Mouse (Mus musculus) gastrocnemius, adult 18-20 months (tissue): ENCODE measurements around the gene Ephx4. TPM values are rescaled to one million over a fixed set of nuclear protein-coding genes. Genes with fewer than 3 reads are reported as not detected.
A peak's percentile ranks its signal among the peaks of the same experiment; 100 is the strongest.
"Not testable (repeated sequence)": the region's sequence is repeated elsewhere in the genome, so short reads cannot be mapped to it uniquely, and the experiment has no call there.

Experiments used
- DNase-seq: peaks from one replicate; pipeline ENCODE4 v3.0.0; 2021; ENCODE audit warnings: low spot score
- long read RNA-seq, 2 experiments: library from polyadenylated mRNA; stranded (forward); transcript quantifications; one replicate each; pipeline ENCODE4 v2.0.0; 2021
- total RNA-seq, 2 experiments: library from RNA; stranded (reverse); gene quantifications; 2 replicates each; pipeline ENCODE4 v1.2.3; 2021

The Ephx4 gene
- under 1 TPM; 0.24 to 0.89 TPM for total RNA-seq
- long read RNA-seq, experiment 1: 0 reads
- long read RNA-seq, experiment 2: 0 reads

GRCm38 (mm10) chr5:107402436-107402835, at the start of gene Ephx4:
TSS of gene Ephx4 (plus strand) at chr5:107402736.
- no peak for DNase-seq

DNA sequence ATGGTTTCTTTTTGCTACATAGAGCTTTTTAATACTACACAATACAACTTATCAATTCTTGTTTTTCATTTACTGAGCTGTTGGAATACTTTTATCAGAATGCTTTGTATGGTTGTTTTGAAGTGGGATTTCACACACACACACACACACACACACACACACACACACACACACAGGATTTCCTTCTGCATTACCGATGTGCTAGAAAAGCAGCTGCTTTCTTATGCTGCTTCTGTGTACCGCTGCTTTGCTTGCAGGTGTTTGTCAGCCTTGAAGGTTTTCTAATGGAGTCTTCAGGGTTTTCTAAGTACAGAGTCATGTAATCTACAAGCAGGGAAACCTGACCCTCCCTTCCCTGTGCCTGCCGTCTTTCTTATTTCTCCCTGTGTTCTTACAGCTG, 48.6 kb upstream of the Ephx4 start:
- DNase-seq: no peak

DNA sequence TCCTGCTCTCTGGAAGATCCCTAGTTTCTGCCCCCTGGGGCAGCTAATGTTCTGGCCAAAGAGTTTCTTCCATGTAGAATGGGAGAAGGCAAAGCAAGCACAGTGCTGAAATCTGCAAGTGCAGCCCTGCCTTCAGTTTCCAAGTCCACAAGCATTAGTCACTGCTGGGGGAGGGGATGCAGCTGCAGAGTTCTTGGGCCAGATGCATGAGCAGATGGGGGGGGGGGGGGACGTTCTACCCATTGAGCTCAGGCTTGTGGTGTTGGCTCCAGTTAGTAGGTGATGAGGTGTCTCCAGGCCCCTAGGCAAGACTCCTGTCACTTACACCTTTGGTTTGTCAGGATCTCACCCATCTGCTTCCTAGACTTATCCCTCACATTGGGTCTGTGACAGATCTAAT, 46.7 kb upstream of the Ephx4 start:
- DNase-seq: peak; percentile 58

DNA sequence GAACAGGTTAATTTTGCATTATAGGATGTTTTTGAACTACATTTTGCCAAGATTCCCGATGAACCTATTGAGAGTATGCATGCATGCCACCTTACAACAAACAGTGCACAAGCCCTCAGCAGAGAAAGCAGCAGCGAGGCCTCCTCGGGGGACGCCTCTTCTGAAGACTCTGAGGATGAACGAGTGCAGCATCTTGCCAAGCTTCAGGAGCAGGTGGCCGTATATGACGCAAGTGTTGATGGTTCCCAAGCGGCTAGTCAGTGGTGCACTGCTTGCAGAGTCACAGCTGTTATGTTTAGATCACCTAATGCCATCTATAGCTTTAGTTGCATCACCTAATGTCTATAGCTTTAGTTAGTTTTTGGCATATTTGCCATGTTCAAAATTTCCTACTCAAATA, 44.8 kb upstream of the Ephx4 start:
- DNase-seq: peak; percentile 25

- peak; percentile 91 for DNase-seq
These were observed 43.0 kb upstream of the Ephx4 start for GRCm38 (mm10) chr5:107359395-107360053.

- DNase-seq: no peak
These were observed 42.3 kb upstream of the Ephx4 start for GRCm38 (mm10) chr5:107360054-107360730.

DNA sequence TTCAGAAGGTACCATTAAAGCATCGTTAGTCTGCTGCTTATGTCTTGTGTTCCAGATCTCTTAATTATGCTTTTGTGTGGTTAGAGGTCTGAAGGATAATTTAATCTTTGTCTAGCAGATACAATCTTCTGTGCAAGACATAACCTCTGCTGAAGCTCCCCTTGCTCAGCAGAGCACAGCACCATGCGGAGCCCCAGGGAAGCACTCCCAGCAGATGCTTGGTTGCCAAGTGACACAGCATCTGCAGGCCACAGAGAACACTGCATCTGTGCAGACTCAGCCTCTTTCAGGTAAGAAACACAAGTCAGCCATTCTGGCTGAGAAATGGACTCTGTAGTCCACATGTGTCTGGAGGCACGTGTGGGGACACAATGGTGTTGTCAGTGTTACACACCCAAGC, 32.5 kb upstream of the Ephx4 start:
- no peak for DNase-seq

DNA sequence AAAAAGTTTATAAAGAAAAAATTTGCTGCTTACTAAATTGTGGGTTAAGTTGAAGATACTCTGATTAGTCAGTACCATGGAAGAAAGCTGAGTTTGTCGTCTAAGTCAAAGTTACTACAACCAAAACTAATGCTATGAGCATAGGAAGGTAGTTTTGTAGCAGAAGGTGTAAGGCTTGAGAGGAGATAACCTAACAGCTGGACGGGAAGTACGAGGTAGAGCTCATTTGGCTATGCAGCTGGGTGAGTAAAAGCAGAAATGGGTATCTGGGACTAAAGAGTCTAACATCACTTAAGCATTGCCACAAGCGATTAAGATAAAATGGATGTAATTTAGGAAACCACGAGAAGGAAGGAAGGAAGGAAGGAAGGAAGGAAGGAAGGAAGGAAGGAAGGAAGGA, 31.2 kb upstream of the Ephx4 start:
- no peak for DNase-seq

DNA sequence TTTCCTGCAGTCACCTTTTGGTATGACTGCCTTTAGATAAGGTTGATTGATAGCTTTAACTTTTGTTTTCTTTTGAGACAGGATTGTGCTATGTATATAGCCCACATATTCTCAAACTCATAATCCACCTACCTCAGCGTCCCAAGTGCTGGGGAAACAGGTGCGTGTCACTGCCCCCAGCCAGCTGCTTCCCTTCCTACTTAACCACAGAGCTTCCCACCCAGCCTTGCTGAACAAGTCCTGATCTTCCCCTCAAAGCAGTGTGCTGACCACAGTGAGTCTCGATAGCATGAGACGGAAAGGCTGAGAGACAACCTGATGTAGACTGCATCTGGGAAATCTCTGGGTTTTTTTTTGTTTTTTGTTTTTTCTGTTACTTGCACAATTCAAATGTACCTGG, 29.3 kb upstream of the Ephx4 start:
- DNase-seq: no peak

GRCm38 (mm10) chr5:107386448-107386847, 16.1 kb upstream of the Ephx4 start:
- DNase-seq: not testable (repeated sequence)

- no peak for DNase-seq
These were observed 14.7 kb upstream of the Ephx4 start for GRCm38 (mm10) chr5:107387788-107388187.

DNA sequence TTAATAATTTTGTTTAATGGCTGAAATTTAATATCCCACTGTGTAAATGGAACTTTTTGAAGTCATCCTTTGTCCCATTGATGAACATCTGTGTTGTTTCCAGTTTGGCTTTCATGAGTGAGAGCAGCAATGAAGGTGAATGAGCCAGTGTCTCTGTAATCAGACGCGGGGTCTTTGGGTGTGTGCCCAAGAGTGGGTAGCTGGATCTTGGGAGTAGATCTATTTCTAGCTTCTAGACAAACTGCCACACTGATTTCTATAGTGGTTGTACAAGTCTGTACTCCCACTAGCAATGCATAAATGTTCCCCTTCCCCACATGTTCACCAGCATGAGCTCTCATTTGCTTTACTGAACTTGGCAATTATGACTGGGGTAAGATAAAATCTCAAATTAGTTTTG, 13.2 kb upstream of the Ephx4 start:
- no peak for DNase-seq

DNA sequence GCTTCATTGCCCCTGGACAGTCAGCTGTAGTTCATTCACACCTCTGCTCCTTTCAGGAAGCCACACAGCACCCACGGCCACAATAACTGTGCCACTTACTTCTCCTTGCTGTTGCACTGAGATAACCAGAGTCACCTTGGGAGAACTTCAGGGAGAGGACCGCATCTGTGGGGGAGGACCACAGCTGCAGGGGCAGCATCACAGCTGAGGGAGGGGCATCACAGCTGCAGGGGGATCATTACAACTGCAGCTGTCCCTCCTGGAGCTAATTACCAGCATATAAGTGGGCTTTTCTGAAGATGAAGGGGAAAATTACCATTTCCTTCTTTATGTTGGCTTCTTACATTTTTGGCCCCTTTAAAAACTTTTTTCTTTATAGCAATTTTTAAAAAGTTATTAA, 8.1 kb upstream of the Ephx4 start:
- DNase-seq: no peak

- no peak for DNase-seq
These were observed 743 bp downstream of the Ephx4 start for GRCm38 (mm10) chr5:107403011-107403946.

- no peak for DNase-seq
These were observed 1.6 kb downstream of the Ephx4 start for GRCm38 (mm10) chr5:107403947-107404684.

DNA sequence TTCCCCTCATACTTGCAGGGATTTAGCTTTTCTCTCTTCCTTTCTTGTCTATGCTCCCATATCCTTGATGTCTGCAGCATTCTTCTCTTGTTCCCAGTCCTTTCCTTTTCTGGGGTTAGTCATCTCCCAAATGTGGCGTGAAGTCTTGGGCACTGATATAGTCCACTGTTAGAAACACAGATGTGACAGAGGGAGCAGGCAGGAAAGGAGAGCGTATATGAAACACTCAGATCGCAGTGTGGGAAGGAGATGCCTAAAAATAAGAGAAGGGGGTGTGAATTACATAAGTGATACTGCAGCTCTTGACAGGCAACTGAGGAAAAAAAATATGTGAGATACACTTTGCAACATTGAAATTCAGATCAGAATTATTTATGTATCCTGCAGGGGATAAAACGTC, 2.8 kb downstream of the Ephx4 start:
- DNase-seq: no peak

GRCm38 (mm10) chr5:107410305-107410704, 7.8 kb downstream of the Ephx4 start:
- DNase-seq: no peak

DNA sequence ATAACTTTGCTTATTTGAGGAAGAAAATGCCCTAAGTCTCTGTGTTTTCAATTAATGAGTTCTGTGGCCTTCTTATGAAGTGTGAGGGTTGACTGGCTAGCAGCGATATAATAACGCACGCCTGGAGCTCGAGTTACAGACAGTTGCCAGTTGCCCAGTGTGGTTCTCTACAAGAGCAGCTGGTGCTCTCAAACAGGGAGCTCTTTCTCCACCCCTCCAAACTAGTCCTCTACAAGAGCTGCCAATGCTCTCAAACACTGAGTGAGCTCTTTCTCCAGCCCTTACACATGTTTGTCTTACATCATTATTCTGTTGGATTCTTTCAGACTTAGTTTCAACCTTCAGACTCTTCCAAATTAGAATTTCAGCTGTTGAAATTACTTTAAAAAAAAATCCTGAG, 8.8 kb downstream of the Ephx4 start:
- peak; percentile 20 for DNase-seq

GRCm38 (mm10) chr5:107412285-107412684, 9.7 kb downstream of the Ephx4 start:
- DNase-seq: no peak

DNA sequence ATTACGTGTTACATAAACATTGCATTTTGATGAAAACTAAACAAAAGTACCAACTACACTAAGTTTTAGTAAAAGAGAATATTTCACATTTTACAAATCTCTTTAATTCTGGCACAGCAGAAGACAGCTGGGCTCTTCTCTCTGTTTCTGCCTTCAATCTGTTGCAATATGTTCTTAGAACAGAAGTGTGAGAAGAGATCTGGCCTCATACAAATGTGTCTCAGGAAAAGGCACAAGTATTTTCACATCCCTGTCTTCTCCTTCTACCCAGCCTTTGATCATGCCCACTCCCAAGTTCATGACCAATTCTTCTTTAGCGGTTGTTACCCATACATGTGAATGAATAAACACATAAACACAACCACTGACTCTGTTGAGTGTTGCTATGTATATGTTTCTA, 12.6 kb downstream of the Ephx4 start:
- no peak for DNase-seq

GRCm38 (mm10) chr5:107421676-107422075, 19.1 kb downstream of the Ephx4 start:
- no peak for DNase-seq
